Mouse (Mus musculus) G1E (cell line): ENCODE measurements around the gene 9930021J03Rik.

Experiments
- CTCF ChIP-seq: IDR thresholded peaks from 2 replicates; pipeline ENCODE4 v1.5.1; 2012; ENCODE audit warnings: low read depth, low read length, inconsistent platforms, mixed read lengths
- GATA1 ChIP-seq: IDR thresholded peaks from 2 replicates; pipeline ENCODE4 v1.6.1; 2012; ENCODE audit warnings: borderline replicate concordance, low read length, inconsistent platforms, mixed read lengths
- POLR2AphosphoS5 ChIP-seq: IDR thresholded peaks from 2 replicates; pipeline ENCODE4 v1.6.1; 2012; ENCODE audit warnings: low read depth, low read length, inconsistent platforms; ENCODE audit not compliant: insufficient replicate concordance
- TAL1 ChIP-seq: conservative IDR thresholded peaks from 2 replicates; pipeline ENCODE4 v1.6.1; 2012; ENCODE audit warnings: low read depth, low read length, inconsistent platforms, mixed read lengths

- TF ChIP-seq POLR2AphosphoS5 (no peak), CTCF (no peak), GATA1 (no peak), TAL1 (no peak)
Measured at GRCm38 (mm10) chr19:29805917-29806785, at the start of gene 9930021J03Rik.
